Mouse (Mus musculus) lung, postnatal 4 days (tissue): ENCODE data around the gene Runx3.

Experiments
- DNase-seq, 2 experiments: peaks; one replicate each; pipeline ENCODE4 v3.0.0; 2021

The Runx3 gene

DNA sequence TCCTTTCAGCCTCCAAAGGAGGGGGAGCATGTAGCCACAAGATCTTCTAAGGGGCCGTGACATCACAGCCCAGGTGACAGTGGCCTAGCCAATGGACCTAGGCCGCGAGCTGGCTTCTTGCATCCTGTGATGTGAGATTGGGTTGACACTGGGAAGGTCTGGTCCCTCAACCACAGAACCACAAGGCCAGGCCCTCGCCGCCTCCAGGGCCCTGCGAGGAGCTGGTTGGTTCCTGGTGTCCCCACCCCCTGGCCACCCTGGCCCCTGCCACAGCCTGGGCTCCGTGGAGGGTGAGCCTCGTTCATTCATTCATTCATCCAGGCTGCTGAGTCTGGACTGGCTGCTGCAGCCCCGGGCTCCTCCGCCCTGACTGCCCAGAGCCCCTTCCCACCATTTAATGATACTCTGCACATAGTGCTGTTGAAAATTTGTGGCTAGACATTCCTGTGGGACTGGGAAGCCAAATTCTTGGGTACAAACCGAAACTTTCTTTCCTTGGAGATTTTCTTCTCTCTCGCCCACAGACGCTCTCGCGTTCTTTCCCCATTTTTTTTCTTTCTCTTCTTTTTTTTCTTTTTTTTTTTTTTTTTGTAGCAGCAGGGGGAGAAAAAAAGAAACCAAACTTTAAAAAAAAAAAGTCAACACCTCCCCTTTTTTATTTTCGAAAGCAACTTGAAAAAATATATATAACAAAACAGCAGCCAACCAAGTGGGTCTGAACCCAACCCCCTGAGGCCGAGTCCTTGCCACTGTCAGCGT is at the start of gene Runx3:
Runx3 (plus strand) TSS at position 311 of the 759 bp plus-strand sequence.
- peak; percentile 44 to 60 for DNase-seq

DNA sequence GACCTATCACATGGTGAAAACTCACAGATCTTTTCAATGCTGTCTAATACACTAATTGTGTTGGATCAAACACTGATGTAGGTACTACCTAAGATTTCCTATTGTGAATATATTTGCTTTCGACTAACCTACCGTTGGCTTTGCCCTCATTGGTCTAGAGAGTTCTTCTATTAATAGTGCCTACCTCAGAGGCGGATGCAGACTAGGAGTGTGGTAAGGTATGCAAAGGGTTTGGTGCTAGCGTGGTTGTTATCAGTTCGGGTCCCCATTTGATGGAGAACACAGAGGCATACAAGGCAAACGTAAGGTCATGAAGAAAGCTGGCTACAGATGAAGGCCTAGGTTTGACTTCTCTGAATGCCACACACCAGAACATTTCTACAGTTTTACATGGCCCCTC is 47.8 kb upstream of the Runx3 start:
- no peak for DNase-seq

DNA sequence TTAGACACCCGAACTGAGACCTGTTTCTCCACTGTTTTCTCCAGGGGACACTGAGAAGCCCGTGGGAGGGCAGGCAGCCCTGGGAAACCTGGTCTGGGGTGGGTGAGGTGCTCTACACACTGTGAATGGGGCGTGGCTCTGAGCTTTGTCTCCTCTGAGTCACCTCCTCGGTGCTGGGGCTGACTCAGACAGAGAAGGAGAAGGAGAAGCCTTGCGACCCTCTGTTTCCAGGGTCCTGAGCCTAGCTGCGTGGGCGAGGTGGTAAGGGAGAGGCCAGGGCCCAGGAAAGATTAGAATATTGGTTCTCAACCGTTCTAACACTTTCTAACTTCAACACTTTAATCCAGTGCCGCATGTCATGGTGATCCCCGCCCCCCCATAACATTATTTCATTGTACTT is 46.9 kb upstream of the Runx3 start:
- no peak for DNase-seq

DNA sequence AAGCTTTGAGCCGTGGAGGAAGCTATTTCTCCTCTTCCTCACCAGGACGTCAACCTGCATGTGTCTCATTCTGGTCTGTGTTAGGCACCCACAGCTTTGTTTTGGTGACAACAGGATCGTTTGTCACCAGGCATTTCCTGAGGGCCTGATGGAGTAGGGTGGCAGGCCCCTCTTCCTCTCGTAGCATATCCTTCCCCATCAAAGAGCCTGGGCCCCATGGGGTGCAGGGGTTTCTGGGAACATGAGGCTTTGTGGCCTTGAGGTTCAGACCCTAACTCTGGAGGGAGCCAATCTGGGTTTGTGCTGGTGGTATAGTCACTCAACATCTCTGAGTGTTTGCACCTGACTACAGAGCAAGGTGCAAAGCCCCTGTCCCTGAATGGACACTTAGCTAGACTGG is 45.8 kb upstream of the Runx3 start:
- no peak for DNase-seq

DNA sequence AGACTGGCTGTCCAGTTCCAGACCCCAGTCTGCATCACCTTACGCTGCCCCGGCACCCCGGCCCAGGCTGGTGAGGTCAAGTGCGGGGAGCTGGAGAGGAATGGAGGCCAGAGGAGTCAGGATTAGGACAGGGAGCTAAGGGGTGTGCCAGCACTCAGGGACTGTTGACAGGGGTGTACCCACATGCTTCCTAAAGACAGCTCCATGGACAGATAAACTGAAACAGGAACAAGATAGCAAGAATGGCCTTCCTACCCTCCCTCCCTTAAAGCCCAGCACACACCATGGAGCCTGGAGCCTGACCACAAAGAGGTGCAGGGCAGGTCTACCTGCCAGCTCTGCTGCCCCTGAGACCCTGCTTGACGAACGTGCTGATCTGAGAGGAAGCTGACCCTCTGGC is 45.1 kb upstream of the Runx3 start:
- DNase-seq = no peak

DNA sequence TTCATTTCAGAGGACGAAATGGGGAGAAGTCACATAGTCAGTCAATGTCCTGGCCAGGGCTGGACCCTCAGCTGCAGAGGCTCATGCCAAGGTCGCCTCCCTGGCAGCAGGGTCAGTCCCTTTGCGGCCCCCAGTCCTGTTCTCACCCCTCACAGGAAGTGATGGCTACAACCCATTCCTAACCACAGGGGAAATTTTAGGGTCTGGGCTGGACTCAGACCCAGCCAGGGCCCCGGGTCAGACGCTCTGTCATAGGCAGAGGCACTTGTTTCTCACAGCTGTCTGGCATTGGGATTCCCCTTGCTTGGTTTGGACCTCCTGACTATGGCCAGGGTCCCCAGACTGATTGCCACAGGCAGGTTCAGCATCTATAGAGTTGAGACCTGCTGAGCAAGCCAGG is 43.8 kb upstream of the Runx3 start:
- DNase-seq = no peak

DNA sequence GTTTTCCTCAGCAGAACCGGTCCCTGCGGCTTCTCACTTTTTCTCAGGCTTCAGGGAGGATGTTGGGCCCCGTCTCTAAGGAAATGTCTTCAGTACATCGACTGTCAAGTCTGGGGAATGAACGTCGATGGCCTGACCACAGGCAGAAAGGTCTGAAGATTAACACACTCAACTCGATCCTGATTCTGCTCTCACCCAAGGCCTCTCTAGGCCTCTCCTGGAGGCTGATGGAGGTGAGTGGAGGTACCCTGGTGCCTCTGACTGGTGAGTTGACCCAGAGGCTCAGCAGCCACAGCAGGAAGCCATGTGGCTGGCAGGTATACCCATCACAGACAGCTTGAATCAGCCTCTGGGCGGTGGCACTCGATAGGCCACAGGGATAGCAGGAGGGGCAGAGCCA is 43.3 kb upstream of the Runx3 start:
- DNase-seq = no peak

DNA sequence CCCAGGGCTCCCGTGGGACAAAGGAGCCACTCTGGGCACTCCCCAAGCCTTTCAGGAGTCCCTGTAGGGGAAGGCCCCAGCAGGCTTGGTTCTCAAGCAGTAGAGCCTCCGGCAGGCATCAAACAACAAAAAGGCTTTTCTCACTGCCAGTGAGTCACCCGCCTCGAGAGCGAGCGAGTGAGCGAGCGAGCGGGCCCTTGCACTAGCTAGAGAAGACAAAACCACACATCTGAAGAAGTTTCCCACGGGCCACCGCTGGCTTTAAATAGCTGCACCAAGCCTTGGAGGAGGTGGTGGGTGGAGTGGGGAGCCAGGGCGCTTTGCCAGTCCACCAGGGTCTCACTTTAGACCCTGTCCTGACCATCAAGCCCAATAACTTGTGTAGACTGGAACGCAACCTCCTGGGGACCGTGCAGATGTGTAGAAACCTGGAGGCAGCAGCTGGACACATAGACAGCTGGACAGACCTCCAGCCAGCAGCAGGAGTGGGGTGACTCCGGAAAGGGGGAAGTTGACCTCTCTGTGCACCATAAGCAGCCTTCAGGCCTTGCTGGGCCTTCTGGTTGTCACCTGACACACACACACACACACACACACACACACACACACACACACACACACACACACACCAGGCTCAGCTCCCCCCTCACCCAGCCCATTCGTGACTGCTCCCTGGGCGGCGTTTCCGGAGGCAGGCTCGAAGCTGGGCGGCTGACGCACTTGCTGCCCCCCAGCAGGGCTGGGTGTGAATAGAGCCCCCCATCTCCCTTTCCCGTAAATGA is 40.4 kb upstream of the Runx3 start:
- peak in 1 of 2 experiments; percentile 25 for DNase-seq

DNA sequence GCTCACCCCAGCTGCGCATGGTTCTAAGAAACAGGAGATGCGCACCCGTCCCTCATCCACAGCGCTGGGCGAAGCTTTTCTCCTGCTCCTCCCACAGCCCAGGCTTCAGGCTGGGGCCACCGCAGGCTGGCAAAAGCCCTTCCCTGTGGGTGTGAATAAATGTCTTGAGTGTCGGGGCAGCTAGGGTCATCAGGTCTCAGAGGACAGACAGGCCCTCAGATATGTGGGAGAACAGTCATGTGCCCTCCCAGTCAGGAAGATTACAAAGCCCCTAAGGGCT is 39.9 kb upstream of the Runx3 start:
- no peak for DNase-seq

DNA sequence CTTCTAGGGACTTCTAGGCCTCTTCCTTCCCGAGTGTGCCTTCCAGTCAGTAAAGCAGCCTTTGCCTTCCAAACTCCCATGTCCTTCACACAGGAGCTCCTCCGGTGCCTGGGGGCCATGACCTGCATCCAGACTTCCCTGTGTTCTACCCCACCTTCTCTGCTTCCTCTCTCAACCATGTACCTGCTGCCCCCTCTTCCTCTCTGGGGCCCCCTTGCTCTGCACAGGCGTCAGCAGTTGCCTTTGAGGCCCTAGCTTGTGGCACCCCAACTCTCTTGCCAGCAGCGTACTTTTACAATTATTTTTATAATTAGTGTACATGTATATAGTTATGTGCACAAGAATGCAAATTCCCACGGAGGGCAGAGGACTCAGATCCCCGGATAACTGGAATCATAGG is 37.4 kb upstream of the Runx3 start:
- no peak for DNase-seq

DNA sequence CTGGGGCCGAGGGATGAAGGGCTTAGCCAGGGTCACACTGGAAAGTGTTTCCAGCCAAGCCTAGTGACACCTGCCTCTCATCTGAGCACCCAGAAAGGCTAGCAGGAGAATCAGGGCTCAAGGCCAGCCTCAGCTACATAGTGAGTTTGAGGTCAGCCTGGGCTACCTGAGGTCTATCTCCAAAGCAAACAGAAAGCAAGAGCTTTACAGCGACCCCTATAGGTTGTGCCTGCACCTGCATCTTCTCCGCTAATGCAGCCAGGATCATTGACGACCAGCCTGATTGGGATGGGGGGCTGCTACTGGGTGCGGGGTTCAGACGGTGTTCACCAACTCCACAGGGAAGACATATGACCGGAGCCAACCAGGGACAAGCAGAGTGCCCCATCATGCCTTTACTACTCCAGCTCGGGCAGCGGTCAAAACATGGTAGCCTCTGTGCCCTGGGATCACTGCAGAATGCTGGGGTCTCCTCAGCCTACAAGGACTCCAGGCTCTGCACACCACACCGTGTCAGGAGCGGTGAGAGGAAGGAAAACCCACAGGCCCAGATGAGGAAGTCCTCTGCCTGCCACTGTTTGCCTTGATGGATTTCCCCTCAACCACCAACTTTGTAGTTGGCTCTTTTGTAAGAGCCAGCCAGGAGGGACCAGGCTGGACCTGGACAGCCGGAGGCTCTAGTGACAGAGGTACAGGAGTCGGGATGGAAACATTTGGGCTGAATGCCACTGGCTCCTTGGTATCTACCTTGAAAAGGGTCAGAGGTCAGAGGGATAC is 35.2 kb upstream of the Runx3 start:
- no peak for DNase-seq

DNA sequence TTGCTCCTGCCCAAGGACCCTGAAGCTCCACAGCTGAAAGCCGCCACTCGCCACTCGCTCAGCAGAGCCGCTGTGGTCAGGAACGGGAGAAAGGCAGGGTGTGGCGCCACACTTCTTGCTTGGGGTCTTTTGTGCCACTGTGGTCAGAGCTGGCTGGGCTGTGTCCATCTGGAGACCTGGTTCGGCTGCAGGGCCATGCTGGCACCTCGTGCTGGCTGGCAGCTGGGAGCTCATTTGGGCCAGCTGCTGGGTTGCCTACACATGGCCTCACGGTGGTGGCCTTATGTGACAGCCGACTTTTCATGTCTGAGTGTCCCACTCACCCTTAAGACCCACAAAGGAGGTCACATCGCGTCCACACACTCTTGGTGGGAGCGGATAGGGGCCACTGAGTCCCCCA is 29.8 kb upstream of the Runx3 start:
- DNase-seq = no peak

DNA sequence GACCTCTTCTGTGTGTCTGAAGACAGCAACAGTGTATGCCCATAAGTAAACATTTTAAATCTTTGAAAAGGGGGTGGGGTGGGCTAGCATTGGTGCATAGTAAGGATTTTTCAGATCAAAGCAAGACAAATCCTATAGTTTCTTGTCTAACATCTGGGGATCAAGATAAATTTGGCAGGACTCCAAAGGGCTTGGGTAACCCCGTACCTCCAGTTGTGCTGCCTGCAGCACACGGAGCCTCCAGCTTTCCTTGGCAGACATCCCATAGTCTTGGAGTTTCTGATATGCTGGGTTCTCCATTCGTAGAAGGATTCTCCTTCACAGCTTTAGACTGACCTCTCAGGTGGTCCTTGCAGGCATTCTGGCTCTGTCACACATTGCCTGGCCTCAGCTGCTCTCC is 27.6 kb upstream of the Runx3 start:
- DNase-seq = no peak

DNA sequence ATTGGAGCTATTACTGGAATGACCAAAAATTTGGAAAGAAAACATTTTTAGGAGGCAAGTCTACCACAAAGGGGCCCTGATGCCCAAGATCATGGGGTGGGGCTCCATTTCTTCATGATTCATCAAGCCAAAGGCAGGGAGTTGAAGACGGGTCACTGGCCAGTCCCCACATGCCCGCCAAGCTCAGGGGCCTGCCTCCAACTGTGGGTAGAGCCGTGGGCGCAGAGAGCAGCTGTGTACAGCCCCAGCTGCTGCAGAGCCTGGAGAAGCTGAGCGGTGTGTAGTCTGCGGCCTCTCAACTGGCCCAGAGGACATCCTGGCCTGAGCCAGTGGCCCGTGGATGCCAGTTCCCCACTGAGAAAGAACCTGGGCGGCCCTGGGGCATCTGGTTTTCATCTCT is 24.8 kb upstream of the Runx3 start:
- DNase-seq = no peak

DNA sequence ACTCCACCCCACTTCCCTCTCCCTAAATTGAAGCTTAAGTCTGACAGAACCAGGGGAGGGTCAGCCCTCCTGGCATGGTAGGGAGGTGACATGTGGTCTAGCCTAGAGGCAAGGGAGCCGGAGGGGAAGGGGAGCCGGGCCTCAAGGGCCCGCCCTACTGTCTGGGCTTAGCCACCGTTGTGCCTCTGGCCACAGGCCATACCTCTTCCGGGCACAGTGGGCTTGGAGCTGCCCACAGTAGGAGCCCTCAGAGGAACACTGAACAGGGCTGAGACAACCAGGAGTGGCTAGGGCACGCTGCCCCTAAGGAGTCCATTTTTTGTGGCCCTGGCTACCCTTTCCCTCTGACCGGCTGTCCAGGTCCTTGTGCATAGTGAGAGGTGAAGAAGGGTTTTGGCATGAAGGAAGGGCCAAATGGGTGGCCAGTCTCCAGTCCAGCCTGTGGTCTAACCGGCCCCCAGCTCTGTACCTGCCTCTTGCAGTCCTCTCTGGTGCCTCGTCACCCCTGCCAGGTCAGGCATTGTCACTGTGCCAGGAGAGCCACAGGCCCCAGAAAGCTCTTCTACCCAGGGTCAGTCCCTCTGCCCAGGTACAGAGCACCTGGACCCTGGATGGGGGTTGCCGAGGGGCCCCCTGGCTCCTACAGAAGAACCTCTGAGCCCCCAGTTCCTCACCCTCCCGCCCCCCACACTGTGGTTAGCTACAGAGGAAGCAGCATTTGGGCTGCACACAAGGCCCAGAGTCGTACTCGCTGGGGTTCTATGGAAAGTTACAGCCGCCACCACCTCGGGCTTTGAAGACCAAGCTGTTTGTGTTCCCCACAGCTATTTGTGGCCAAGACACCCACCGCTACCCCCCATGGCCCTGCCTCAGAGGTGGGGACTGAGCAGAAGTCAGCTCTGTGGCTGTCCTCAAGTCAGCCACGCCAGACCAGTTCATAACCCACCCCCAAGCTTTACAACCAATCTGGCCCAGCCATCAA is 22.3 kb upstream of the Runx3 start:
- no peak for DNase-seq

DNA sequence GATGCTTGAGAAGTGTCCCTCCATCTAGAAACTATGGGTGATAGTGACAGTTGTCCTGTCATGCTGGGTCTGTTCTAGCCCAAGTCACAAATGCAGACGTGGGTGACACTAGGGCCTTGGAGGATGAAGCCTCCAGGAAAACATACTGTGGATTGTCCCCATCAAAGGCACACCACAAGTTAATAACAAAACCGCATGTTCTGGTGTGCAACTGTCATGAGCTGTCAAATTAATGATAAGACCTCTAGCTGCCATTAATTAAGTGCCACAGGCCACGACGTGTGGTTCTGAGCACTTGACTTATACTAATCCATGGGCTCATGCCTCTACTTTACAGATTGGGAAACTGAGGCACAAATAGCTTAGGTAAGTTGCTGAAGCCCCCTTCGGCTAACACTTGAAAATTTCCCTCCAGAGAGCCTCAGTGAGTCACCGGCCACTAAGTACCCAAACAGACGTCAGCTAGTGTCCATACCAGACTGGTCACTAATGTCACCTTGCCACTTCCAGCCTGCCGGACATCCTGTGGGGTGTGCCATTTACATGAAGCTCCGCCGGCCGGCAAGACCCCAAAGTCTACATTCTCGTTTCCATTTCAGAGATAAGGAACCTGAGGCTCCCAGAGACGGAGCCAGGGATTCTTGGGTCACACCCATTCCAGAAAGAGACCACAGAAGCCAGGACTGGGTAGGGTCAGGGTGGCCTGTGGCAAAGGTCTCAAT is 18.3 kb upstream of the Runx3 start:
- DNase-seq = no peak

DNA sequence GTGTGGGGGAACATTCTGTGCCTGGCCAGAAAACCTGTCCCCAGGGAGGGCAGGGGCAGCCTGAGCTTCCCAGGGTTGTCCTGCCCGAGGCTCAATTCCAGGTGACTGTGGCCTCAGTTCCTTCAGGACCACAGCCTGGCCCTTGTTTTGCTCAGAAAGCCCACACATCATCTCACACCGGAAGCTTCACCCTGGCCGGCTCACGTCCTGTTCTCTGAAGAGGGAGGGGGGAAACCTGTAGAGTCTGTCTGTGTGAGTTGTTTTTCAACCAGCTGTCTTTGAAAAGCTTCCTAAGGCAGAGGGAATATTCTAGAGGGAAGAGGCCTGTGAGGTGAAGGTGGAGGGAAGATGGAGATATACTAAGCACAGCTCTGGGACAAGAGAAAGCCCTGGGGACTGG is 17.7 kb upstream of the Runx3 start:
- DNase-seq = no peak

DNA sequence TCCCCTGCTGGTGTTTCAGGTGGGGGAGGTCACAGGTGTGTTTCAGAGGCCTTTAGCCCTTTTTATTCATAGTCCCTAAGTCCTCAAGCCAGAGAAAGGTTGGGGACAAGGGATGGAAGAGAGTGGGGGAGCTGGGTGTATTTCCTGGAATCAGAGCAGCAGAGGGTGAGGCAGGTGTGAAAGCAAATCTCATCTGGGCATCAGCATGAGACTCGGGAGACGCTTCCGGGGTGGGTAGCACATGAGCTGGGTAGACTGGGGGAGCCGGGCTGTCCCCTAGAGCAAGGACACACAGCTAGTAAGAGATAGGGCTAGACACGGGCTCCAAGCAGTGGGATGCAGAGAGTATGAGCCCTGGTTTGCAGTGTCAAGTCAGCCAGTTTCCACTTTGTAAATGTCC is 16.7 kb upstream of the Runx3 start:
- DNase-seq = no peak

DNA sequence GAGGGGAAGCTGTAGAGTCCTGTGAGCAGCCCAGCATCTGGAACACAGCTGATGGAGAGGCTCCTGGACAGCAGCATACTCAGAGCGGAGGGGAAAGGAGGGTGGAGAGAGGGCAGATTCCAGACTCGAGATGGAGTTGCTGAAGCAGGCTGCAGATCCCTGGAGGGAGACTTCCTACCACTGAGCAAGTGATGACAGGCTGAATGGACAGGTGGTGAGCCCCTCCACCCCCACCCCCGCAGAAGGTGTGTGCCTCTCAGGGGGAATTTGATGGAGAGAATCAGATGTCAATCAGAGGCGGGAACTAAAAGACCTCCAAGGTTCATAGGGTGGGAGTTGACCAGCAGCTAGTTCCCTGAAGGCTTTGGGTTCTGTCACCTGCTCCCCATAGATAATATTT is 13.5 kb upstream of the Runx3 start:
- no peak for DNase-seq

DNA sequence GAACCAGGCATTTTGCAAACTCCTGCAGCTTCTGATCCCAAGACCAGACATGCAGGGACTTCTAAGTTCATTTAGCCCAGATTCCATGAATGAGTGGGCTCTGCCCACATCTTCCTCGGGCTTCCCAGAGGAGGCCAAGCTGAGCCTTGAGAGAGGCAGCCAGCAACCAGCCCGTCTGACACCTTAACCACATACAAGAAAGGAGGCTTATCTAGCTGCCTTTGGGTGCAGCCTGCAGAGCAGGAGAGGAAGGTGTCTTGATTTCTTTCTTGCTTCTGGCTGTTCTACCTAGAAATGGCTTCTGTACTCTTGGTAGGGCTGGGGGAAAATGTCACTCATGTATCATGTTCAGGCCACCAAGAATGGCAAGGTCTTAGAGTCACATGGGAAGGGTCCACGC is 11.8 kb upstream of the Runx3 start:
- no peak for DNase-seq

DNA sequence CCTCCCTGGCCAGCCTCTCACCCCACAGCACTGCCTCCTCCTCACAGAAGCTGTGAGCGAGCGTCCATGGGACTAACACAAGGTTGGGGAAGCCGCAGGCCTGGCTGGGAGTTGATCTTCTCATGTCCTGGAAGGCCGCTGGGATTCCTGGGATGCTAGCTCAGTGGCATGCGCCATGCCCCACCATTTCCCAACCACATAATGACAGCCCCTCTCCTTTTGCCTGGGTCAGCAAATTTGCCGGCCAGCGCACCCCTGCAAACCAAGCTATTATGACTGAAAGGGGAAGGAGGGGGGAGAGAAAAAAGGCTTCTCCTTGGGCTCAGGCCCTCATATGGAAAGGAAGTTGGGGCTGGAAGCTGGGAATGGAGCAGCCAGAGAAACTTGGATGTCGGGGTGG is 6.8 kb upstream of the Runx3 start:
- DNase-seq = no peak

DNA sequence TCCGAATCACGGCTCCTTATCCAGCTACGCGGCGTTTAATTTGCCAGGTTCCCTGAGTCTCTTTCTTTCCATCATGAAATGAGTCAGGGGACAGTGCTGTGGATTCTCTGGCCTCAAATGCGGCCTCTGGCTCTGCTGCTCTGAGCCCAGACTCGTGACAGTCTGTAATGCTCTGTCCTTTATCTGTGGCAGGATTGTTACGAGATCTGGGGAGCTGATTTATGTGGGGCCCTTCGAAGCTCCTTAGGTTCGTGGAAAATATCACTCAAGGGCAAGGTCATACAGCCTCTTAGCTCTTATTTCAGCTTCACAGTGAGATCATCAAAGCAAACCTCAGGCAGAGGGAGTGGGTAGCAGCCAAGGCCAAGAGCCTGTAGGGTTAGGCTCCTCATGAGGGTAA is 6.2 kb upstream of the Runx3 start:
- no peak for DNase-seq
